Mouse (Mus musculus) c-Kit-positive CD71-positive TER-119-positive erythroid progenitor cells, embryonic 14.5 days (primary cell): ENCODE results near the gene Itga1.

Experiments
- DNase-seq: peaks from one replicate; pipeline ENCODE4 v3.0.0-alpha.2; 2013; ENCODE audit warnings: low spot score

Gene Itga1

DNA sequence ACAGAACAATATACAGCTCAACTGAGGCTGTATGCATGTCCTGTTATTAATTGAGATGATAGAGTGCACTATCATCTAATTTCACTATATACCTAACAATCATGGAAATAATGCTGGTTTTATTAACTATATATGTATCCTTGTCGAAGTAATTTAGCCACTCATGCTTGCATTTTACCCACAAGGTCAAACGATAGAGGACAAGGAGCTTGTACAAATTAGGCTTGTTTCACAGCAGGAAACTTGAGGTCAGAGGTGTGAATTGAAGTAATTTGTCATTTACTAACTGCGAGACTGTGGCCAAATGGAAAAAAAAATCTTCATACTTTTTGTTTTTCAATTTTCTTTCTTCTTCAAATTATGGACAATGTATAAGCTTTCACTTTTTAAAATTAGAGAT, 3.5 kb downstream of the Itga1 start:
- no peak for DNase-seq

DNA sequence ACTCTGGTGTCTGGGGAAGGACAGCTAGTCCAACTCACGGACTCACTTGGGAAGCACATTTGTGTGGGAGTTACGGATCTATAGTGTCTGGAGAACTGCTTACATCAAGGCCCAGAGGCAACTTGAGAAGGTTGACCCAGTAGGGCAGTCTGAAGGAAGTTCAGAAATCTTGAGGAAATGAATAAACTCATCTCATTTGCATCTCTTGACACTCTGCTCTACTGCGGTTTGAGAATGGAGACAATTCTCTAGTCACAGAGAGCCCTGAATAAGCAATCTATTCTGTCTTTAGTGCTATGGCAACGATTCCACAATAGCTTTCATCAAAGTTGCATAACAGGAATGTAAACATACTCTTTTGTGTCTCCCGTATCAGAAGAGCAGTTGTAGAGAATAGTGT, 4.8 kb downstream of the Itga1 start:
- no peak for DNase-seq

DNA sequence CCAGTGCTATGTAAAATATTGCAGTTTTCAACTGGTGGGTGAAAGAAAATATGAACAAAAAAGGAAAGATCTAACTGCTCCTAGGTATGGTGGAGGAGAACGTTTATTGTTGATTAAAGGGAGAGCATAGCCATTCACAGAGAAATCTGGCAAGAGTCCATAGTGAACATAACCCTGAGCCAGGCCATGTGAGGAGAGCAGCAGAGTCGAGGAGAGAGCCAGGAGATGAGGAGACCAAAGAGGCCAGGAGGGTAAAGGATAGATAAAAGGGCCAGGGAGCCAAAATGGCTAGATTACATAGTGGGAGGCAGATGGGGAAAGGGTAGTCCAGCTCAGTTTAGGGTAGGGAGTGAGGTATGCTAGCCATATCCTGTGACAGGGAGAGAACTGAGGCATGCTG, 5.5 kb downstream of the Itga1 start:
- no peak for DNase-seq

GRCm38 (mm10) chr13:115095392-115095791, 6.4 kb downstream of the Itga1 start:
- no peak for DNase-seq

GRCm38 (mm10) chr13:115091511-115091910, 10.3 kb downstream of the Itga1 start:
- DNase-seq = no peak

GRCm38 (mm10) chr13:115090977-115091445, 10.8 kb downstream of the Itga1 start:
- DNase-seq = no peak

- peak; percentile 86 for DNase-seq
These were observed 11.4 kb downstream of the Itga1 start, which contains the start of gene Pelo for GRCm38 (mm10) chr13:115090069-115090976. Gene Pelo (minus strand): TSS chr13:115090186.

GRCm38 (mm10) chr13:115089395-115090025, 12.3 kb downstream of the Itga1 start:
- peak; percentile 23 for DNase-seq

- no peak for DNase-seq
These were observed 12.8 kb downstream of the Itga1 start for GRCm38 (mm10) chr13:115089020-115089394.

GRCm38 (mm10) chr13:115085974-115086373, 15.8 kb downstream of the Itga1 start:
- DNase-seq = no peak

- no peak for DNase-seq
These were observed 19.4 kb downstream of the Itga1 start for GRCm38 (mm10) chr13:115082339-115082738.

- no peak for DNase-seq
These were observed 21.7 kb downstream of the Itga1 start for GRCm38 (mm10) chr13:115079996-115080585.

GRCm38 (mm10) chr13:115078997-115079685, 22.6 kb downstream of the Itga1 start:
- DNase-seq = no peak

DNA sequence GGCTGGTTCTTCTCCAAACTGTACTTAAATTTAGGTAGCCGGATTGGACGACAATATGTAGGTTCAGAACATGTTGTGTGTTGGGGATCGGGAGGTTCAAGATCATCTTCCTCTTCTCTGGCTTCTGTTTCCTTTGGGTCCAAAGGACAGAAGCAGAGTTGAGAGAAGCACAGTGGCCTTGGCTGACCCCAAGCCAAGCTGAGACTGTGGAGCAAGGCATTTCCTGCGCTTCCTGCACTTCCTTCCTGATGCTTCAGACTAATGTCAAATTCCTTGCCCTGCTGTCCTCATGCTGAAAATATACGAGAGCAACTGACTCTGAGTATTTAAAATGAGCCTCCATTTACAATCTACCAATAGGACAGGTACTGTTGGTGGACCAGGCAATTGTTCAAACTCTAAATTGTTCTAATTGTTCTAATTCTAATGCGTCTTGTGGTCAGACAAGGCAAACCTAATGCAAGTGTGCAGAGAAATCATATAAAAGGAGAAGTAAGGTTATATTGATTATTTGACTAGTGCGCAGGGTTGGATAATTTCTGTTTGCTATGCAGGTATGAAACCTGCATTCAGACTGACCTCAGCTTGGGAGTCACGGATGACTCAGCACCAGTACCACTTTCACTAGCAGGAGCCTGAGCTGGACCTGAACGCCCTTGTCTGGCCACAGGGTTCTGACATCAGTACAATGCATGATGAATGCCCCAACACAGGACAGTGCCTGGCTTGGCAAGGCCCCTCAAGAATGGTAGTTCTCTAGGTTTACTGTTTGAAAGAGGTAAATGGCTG, 24.2 kb downstream of the Itga1 start:
- DNase-seq = no peak

DNA sequence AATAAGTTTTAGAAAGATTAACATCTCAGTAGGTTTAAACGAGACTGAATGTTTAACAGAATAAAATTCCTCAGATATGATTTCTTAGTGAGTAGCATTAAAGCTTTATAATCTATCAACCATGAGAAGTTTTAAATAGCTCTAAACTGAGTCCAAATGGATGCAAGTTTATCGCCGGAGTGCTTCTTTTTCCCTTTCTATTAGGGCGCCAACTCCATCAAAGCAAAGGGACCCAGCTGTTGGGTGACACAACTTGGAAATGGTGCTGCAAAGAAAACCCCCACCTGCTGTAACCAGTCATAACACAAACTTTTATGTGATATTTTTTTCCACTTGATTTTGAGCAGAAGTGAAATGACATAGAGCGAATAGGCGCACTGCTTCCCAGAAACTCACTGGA, 29.4 kb downstream of the Itga1 start:
- DNase-seq = no peak

GRCm38 (mm10) chr13:115071431-115071830, 30.3 kb downstream of the Itga1 start:
- DNase-seq = no peak

GRCm38 (mm10) chr13:115067968-115068330, 33.8 kb downstream of the Itga1 start:
- DNase-seq = no peak

DNA sequence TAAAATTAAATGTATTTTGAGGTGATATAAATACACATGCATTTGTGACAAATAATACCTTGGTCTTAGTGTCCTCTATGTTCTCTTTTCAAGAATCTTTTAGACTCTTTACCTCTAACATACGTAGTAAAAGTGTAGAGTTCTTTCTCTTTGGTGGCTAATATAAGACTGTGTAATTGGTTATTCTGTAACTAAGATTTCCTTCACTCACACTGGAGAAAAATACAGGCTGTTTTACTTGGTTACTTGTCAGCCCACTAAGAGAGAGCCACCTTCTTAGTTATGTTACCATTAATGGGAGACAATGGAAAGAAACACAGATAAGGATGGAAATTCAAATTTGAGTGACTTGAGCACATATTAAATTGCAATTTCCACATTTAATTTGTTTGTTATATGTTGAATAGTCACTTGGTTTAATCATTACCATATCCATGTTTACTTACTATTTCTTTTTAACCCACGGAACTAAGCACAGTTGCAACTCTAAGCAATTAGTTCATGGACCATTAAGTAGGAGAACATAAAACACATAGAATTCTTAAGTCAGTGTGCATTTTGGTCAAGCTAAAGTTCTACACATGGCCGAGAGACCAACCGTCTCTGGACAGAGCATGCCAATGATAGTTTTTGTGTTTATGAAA, 34.3 kb downstream of the Itga1 start:
- no peak for DNase-seq

- no peak for DNase-seq
These were observed 44.2 kb downstream of the Itga1 start for GRCm38 (mm10) chr13:115057555-115057954.

DNA sequence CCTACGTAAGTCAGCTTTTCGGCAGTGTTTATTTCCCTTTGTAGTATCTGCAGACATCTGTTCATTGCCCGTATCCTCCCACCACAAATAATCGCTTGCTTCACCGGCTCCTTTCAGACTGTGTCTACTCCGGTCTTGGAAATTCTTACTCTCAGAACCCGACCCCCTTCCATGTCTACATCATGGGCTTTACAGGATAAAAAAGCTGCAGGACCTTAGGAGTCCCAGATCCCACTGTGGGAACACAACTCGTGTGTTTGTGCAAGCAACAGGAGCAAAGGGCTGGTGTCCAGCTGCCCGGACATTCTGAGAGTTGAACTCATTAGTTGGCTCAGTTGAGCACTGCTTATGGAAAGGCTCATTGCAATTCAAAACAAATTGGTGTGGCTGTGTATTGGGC, 47.0 kb downstream of the Itga1 start:
- DNase-seq = no peak

DNA sequence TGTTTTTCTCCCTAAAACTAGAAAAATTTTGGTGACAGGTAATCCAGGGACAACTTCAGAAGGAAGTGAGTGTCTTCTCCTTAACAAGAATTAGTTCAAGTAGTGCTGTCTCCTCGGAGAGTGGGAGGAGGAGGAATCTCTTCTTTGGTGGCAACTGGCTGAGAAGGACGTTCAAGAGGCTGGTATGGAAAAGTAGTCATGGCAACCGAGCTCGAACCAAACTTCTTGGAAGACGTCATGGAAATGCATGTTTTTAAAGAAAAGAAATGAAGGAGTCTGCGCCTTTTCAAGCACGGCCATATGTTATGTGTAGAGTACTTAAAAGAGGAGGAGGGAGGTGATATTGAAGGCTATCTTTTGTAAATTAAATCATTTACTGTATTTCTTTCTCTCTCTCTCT, 49.2 kb downstream of the Itga1 start:
- no peak for DNase-seq
